Mouse (Mus musculus): ENCODE measurements around the gene Tapt1.

Gene Tapt1

GRCm38 (mm10) chr5:44239187-44240136, 13.0 kb upstream of the Tapt1 start:
- in situ Hi-C loops (cut with MboI; ENCODE audit: unreplicated experiment in 2 of 2): no loop called here

- in situ Hi-C loops (cut with MboI; ENCODE audit: unreplicated experiment in 2 of 2): no loop called here
Observed at GRCm38 (mm10) chr5:44238201-44238600, 11.8 kb upstream of the Tapt1 start.

- in situ Hi-C loops (cut with MboI; ENCODE audit: unreplicated experiment in 2 of 2): no loop called here
Observed at GRCm38 (mm10) chr5:44234606-44235005, 8.2 kb upstream of the Tapt1 start.

GRCm38 (mm10) chr5:44233933-44234332, 7.5 kb upstream of the Tapt1 start:
- in situ Hi-C loops (cut with MboI; ENCODE audit: unreplicated experiment in 2 of 2): no loop called here

- in situ Hi-C loops (cut with MboI; ENCODE audit: unreplicated experiment in 2 of 2): loop anchor here in 1 of 2 experiments (10.0 kb wide), 2 partner anchors 404 to 1456 kb away; partner anchors contain the start of gene Fbxl5
Observed at GRCm38 (mm10) chr5:44228756-44229155, 2.3 kb upstream of the Tapt1 start.

GRCm38 (mm10) chr5:44228323-44228722, 1.9 kb upstream of the Tapt1 start:
- in situ Hi-C loops (cut with MboI; ENCODE audit: unreplicated experiment in 2 of 2): loop anchor here in 1 of 2 experiments (10.0 kb wide), 2 partner anchors 404 to 1456 kb away; partner anchors contain the start of gene Fbxl5

- in situ Hi-C loops (cut with MboI; ENCODE audit: unreplicated experiment in 2 of 2): loop anchor here in 1 of 2 experiments (10.0 kb wide), 2 partner anchors 403 to 1457 kb away; partner anchors contain the start of gene Fbxl5
Observed at GRCm38 (mm10) chr5:44227462-44227840, 1.0 kb upstream of the Tapt1 start.

GRCm38 (mm10) chr5:44225911-44226520, 410 bp downstream of the Tapt1 start:
- in situ Hi-C loops (cut with MboI; ENCODE audit: unreplicated experiment in 2 of 2): loop anchor here in 1 of 2 experiments (10.0 kb wide), 2 partner anchors 401 to 1459 kb away; partner anchors contain the start of gene Fbxl5

- in situ Hi-C loops (cut with MboI; ENCODE audit: unreplicated experiment in 2 of 2): loop anchor here (5.0 to 25.0 kb wide), 6 partner anchors 43 to 1462 kb away; partner anchors contain the start of gene Fbxl5 (in 1 of the 2)
Observed at GRCm38 (mm10) chr5:44224916-44225600, 1.4 kb downstream of the Tapt1 start.

- in situ Hi-C loops (cut with MboI; ENCODE audit: unreplicated experiment in 2 of 2): loop anchor here (5.0 to 25.0 kb wide), 6 partner anchors 42 to 1463 kb away; partner anchors contain the start of gene Fbxl5 (in 1 of the 2)
Observed at GRCm38 (mm10) chr5:44224251-44224650, 2.2 kb downstream of the Tapt1 start.

GRCm38 (mm10) chr5:44223341-44223881, 3.0 kb downstream of the Tapt1 start:
- in situ Hi-C loops (cut with MboI; ENCODE audit: unreplicated experiment in 2 of 2): loop anchor here (5.0 to 25.0 kb wide), 6 partner anchors 41 to 1464 kb away; partner anchors contain the start of gene Fbxl5 (in 1 of the 2)

GRCm38 (mm10) chr5:44220430-44220829, 6.0 kb downstream of the Tapt1 start:
- in situ Hi-C loops (cut with MboI; ENCODE audit: unreplicated experiment in 2 of 2): loop anchor here (5.0 to 25.0 kb wide), 6 partner anchors 38 to 1467 kb away; partner anchors contain the start of gene Fbxl5 (in 1 of the 2)

GRCm38 (mm10) chr5:44219871-44220270, 6.6 kb downstream of the Tapt1 start:
- in situ Hi-C loops (cut with MboI; ENCODE audit: unreplicated experiment in 2 of 2): loop anchor here (5.0 to 25.0 kb wide), 6 partner anchors 38 to 1467 kb away; partner anchors contain the start of gene Fbxl5 (in 1 of the 2)

GRCm38 (mm10) chr5:44218483-44218882, 7.9 kb downstream of the Tapt1 start:
- in situ Hi-C loops (cut with MboI; ENCODE audit: unreplicated experiment in 2 of 2): loop anchor here in 1 of 2 experiments (25.0 kb wide), 1 partner anchor 1469 kb away; no protein-coding TSS in a partner anchor

- in situ Hi-C loops (cut with MboI; ENCODE audit: unreplicated experiment in 2 of 2): loop anchor here in 1 of 2 experiments (25.0 kb wide), 1 partner anchor 1470 kb away; no protein-coding TSS in a partner anchor
Observed at GRCm38 (mm10) chr5:44217685-44218041, 8.8 kb downstream of the Tapt1 start.

- in situ Hi-C loops (cut with MboI; ENCODE audit: unreplicated experiment in 2 of 2): loop anchor here in 1 of 2 experiments (25.0 kb wide), 1 partner anchor 1470 kb away; no protein-coding TSS in a partner anchor
Observed at GRCm38 (mm10) chr5:44217041-44217684, 9.3 kb downstream of the Tapt1 start.

- in situ Hi-C loops (cut with MboI; ENCODE audit: unreplicated experiment in 2 of 2): loop anchor here in 1 of 2 experiments (25.0 kb wide), 1 partner anchor 1472 kb away; no protein-coding TSS in a partner anchor
Observed at GRCm38 (mm10) chr5:44215118-44215517, 11.3 kb downstream of the Tapt1 start.

GRCm38 (mm10) chr5:44214025-44214424, 12.4 kb downstream of the Tapt1 start:
- in situ Hi-C loops (cut with MboI; ENCODE audit: unreplicated experiment in 2 of 2): loop anchor here in 1 of 2 experiments (25.0 kb wide), 1 partner anchor 1473 kb away; no protein-coding TSS in a partner anchor

- in situ Hi-C loops (cut with MboI; ENCODE audit: unreplicated experiment in 2 of 2): loop anchor here in 1 of 2 experiments (25.0 kb wide), 1 partner anchor 1474 kb away; no protein-coding TSS in a partner anchor
Observed at GRCm38 (mm10) chr5:44213391-44213790, 13.0 kb downstream of the Tapt1 start.
